Mouse (Mus musculus): ENCODE data around the gene Ptprm. TPM values are rescaled to one million over a fixed set of nuclear protein-coding genes. Genes with fewer than 3 reads are reported as not detected.

Ptprm gene
- total RNA-seq, 1 experiment from 2014 or later, result not detected

GRCm38 (mm10) chr17:66979971-66980370 is 374.3 kb downstream of the Ptprm start:
- no peak for ATAC-seq (ENCODE audit: extremely low read depth, insufficient number of reproducible peaks, low FRiP score, poor library complexity, severe bottlenecking)

DNA sequence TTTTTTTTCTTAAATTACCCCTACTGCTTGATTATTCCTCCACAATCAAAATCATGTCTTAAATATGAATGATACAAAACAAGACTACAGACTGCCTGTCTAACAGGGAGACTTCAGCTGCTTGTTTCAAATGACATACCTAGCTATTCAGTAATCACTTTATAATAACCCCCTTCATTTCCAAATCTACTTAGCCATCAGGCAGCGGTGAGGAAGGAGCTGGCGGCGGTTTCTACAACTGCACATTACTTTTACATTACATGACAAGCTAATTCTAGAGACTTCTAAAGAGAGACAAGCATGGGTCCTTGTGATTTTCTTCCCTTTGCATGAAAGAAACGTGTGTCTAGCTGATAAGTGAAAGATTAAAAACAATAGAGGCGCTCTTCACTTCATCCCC is 377.8 kb downstream of the Ptprm start:
- ATAC-seq (ENCODE audit: extremely low read depth, insufficient number of reproducible peaks, low FRiP score, poor library complexity, severe bottlenecking), result no peak

GRCm38 (mm10) chr17:66972976-66973375 is 381.3 kb downstream of the Ptprm start:
- ATAC-seq (ENCODE audit: extremely low read depth, insufficient number of reproducible peaks, low FRiP score, poor library complexity, severe bottlenecking), result no peak

DNA sequence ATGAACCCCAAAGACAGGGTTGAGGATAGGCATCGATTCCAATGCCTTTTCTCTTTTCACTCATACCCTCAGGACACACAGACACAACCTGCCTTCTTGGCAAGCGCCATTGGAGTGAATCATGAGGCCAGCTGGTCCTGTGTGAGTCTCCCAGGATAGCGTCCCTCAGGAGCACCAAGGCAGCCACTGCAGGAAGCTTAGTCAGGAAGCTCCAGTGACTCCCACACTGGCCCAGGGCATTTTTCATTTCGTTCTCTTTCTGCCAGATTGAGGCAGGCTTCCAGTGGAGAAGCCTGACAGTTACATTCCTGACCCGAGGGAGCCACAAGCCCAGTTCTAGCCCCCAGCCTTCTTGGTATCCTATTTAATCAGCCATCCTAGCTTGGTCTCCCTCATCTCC is 393.3 kb downstream of the Ptprm start:
- no peak for ATAC-seq (ENCODE audit: extremely low read depth, insufficient number of reproducible peaks, low FRiP score, poor library complexity, severe bottlenecking)

DNA sequence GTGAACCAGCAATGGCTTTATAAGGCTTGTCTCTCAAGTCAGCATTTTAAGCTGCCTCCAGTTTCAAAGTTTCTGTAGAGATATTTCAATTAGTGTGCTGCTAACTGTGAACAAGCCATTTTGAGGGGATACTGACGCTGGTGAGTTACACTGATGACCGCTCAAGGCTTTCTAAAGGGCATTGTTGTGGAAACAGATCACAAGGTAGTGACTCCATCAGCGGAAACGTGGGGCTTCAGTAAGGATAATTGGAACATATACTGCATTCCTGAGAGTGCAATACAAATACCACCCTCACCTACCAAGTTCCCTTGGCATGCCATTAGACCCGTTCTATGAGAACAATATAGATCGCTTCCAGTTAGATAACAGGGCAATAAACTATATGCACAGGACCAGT is 393.7 kb downstream of the Ptprm start:
- ATAC-seq (ENCODE audit: extremely low read depth, insufficient number of reproducible peaks, low FRiP score, poor library complexity, severe bottlenecking), result no peak

GRCm38 (mm10) chr17:66959815-66960214 is 394.4 kb downstream of the Ptprm start:
- no peak for ATAC-seq (ENCODE audit: extremely low read depth, insufficient number of reproducible peaks, low FRiP score, poor library complexity, severe bottlenecking)

DNA sequence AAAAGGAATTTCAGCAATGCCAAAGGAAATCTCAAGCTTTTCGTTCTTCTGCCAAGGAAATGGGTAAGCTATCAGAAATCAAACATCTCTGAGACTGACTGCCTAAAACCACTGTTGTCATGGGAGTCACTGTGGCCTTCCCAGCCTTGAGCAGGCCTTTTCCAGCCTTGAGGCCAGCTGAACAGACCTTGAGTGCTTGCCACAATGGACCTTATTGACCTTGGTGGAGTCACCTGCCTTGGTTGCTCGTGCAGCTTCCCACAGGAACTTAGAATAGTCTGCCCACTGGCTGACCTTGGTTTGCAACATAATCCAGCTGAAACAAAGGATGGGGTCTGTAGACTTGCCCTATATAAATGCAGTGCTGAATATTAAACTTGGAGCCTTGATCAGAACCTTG is 395.5 kb downstream of the Ptprm start:
- no peak for ATAC-seq (ENCODE audit: extremely low read depth, insufficient number of reproducible peaks, low FRiP score, poor library complexity, severe bottlenecking)

DNA sequence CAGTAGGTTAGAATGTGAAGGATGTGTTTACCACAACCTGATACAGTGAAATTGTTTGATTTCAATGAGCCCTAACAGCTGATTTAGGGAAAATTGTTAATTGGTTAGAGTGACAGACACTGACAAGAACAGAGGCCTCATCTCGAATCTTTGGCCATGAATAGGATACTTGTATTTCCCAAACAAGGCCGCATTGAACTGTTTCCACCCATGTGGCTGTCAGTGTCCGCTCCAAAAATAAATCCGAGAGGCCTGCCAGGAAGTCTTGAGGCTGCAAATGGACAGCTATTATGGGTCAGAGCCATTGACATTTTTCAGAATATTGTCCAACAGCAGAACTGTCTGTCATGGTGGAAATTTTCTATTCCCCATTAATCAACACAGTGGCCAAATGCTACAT is 409.8 kb downstream of the Ptprm start:
- ATAC-seq (ENCODE audit: extremely low read depth, insufficient number of reproducible peaks, low FRiP score, poor library complexity, severe bottlenecking), result no peak

- ATAC-seq (ENCODE audit: extremely low read depth, insufficient number of reproducible peaks, low FRiP score, poor library complexity, severe bottlenecking), result no peak
Measured at GRCm38 (mm10) chr17:66943539-66943938, 410.7 kb downstream of the Ptprm start.

DNA sequence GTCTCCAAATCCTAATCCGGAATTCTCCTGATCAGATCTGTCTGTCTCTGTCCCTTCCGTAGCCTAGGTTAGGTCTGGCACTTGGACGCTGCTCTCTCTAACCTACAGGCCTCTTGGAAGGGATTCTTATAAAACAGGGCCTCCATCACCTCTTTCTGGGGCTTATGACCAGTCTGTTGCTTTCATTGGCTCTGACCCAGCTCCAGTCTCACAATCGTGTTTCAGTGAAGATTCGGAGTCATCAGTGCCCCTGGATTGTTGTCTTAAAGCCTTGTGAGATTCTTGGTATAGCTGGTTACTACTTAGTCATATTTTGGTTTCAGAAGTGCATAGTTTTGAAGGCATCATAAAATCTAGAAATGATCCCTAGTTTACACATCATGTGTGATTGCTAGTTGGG is 428.6 kb downstream of the Ptprm start:
- ATAC-seq (ENCODE audit: extremely low read depth, insufficient number of reproducible peaks, low FRiP score, poor library complexity, severe bottlenecking), result no peak

DNA sequence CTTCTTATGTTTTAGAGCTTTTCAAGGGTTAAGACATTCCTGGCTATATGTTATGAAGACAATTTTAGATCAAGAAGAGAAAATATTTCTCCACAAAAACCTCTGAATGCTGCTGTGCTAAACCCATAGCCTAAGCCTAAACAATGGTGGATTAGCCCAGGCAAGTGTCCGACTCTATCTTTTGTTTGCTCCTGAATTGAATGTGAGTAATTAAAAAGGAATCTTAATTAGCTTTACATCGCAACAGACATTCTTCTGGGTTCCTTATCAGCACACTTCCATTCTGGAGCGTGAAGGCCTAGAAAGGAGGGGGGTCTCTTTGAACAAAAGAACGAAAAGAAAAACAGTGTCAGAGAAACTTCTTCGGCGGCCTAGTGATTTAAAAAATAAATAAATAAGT is 439.6 kb downstream of the Ptprm start:
- ATAC-seq (ENCODE audit: extremely low read depth, insufficient number of reproducible peaks, low FRiP score, poor library complexity, severe bottlenecking), result no peak

- no peak for ATAC-seq (ENCODE audit: extremely low read depth, insufficient number of reproducible peaks, low FRiP score, poor library complexity, severe bottlenecking)
Measured at GRCm38 (mm10) chr17:66912533-66912932, 441.7 kb downstream of the Ptprm start.

- no peak for ATAC-seq (ENCODE audit: extremely low read depth, insufficient number of reproducible peaks, low FRiP score, poor library complexity, severe bottlenecking)
Measured at GRCm38 (mm10) chr17:66912120-66912519, 442.1 kb downstream of the Ptprm start.

DNA sequence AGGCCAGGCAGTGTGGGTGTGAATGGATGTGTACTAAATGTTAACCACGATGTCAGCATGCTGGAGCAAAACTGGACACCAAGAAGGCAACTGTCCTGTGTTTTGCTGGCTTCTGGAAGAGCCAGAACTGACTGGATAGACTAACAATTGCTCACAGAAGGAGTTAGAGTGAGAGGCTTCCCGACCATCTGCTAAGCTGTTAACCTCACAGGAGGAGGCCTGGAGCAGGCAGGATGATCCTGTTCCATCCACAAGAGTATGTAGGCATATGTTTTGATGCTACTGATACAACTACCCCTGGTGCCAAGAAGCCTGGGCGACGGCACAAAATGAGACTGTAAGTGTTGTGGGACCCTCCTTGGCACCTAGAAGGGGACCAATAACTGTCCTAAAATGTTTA is 444.4 kb downstream of the Ptprm start:
- no peak for ATAC-seq (ENCODE audit: extremely low read depth, insufficient number of reproducible peaks, low FRiP score, poor library complexity, severe bottlenecking)

DNA sequence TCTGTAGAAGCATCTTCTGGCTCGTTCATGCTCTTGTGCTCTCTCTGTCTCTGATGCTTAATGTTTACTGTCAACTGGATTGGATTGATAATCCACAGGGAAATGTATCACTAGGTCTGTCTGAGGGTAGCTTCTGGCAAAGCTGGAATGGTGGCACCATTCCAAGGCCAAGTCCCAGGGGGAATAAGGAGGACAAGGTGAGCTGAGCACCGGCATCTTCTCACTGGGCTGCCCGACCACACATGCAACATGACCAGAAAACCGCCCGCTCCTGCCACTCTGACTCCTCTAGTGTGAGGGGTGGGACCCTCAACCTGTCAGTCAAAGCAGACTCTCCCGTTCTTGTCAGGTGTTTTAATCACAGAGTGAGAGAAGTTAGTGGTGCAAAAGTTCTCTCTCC is 445.3 kb downstream of the Ptprm start:
- ATAC-seq (ENCODE audit: extremely low read depth, insufficient number of reproducible peaks, low FRiP score, poor library complexity, severe bottlenecking), result no peak

GRCm38 (mm10) chr17:66894181-66894580 is 460.1 kb downstream of the Ptprm start:
- no peak for ATAC-seq (ENCODE audit: extremely low read depth, insufficient number of reproducible peaks, low FRiP score, poor library complexity, severe bottlenecking)

DNA sequence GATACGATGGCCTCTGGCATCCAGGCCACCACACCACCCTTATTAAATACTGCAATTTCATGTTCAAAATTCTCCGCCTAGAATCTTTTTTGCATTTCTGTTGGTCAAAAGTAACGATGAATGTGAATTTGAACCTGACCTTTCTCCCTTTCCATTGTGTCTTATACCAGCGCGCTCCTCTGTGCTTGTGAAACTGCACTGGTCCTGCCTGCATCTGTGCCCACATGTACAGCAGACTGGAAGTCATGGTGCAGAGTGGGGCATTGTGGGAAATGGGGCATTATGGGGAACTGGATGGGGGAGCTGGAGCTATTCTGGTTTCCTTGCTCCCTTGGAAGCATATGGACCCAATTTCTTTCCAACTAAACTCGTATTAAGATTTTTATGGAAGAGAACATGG is 462.3 kb downstream of the Ptprm start:
- ATAC-seq (ENCODE audit: extremely low read depth, insufficient number of reproducible peaks, low FRiP score, poor library complexity, severe bottlenecking), result no peak

GRCm38 (mm10) chr17:66891067-66891862 is 463.0 kb downstream of the Ptprm start:
- no peak for ATAC-seq (ENCODE audit: extremely low read depth, insufficient number of reproducible peaks, low FRiP score, poor library complexity, severe bottlenecking)

DNA sequence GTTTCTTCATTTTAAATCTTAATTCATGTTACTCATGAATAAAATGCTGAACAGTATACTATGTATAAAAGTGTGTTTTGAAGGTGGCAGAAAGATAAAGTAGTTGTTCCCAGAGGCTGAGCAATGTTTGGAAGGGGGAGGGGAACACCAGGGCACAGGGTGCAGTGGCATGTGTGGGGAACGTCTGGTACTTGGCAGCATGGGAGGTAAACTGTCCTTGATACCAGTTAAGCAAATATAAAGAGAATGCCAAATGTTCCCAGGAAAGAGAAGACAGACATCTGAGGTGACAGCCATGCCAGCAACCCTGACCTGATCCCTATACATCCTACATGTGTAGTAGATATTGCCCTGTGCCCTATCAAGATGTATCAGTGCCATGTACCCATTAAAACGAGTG is 472.0 kb downstream of the Ptprm start:
- no peak for ATAC-seq (ENCODE audit: extremely low read depth, insufficient number of reproducible peaks, low FRiP score, poor library complexity, severe bottlenecking)

DNA sequence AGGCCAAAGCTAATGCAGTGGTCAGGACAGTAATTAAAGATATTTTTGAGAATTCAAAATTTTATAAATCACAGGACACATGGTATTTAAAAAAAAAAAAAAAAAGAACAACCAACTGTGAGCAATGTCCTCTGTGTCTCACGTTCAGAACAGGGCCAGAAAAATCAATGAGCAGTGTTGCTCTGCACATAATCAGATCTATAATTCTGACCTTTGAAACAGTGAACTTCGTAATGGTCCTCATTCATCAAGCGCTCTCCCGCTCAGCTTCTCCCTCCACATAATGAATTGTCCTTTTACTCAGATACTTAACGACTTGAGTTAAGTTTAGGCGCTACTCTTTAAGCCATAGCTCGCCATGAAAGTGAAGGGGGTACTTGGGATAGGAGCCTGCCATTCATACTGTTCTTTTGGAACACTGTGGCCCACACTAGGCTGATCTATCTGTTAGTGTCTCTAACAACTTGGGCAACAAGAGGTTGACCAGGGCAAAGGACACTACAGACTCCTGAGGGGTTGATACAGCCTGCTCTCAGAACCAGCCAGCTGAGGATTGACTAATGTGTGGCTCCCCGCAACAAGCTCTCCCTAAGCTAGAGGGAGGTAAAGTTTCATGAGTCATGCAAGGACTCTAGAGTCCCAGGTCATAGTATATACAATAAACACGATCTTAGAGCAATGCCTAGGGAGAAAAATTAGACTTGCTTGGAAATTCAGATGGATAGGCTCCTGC is 473.1 kb downstream of the Ptprm start:
- no peak for ATAC-seq (ENCODE audit: extremely low read depth, insufficient number of reproducible peaks, low FRiP score, poor library complexity, severe bottlenecking)
